ENCODE assay signal across 20 mouse cellular contexts in genomic region chr1:138388634-138389033, GRCm38 (mm10).
DNase-seq lines count a peak whose midpoint lies in the region; TF ChIP-seq lines count a peak whose summit lies in the region.
"Had no signal": no experiment of that assay in that cellular context is flagged by ENCODE, and none has a peak within 500 bp of the region (broad histone marks: within the 10 kb centered on the region; RNA-seq: fewer than 3 reads in every experiment).

No protein-coding gene starts in this region.

- H3K4me3 ChIP-seq in layer of hippocampus, adult 2 months: no peak overlapping the region
- H3K4me3 ChIP-seq: erythroblast, embryonic 14.5 days; heart, embryonic 10.5 days; limb, embryonic 10.5 days; megakaryocyte, embryonic 14.5 days; neural tube, embryonic 12.5 days had no signal

- intact Hi-C loops in heart, postnatal 10 days (cut with DNase I): no loop called here

- no peak overlapping the region for H3K27ac ChIP-seq in layer of hippocampus, adult 2 months
- H3K27ac ChIP-seq: heart, embryonic 10.5 days; limb, embryonic 10.5 days; neural tube, embryonic 12.5 days had no signal

- no peak for TF ChIP-seq CTCF in layer of hippocampus, adult 2 months (conservative IDR thresholded peaks at IDR 0.05)

- DNase-seq in heart, adult 11 months: peak; percentile 67
- DNase-seq in heart, postnatal 10 days: no peak
- DNase-seq in ovary, adult 18-20 months (ENCODE audit: low spot score): peak; percentile 4
- DNase-seq in ovary, postnatal 14 days (ENCODE audit: low spot score): no peak
- peak; percentile 23 to 47 for DNase-seq in layer of hippocampus, adult 2 months (ENCODE audit: low spot score in 2 of 2)
- no peak for DNase-seq in neural tube, embryonic 10.5 days (ENCODE audit: extremely low spot score, low spot score)
- no peak for DNase-seq in thymus, postnatal 14 days
- DNase-seq: adrenal gland, adult 8-10 months; cerebellum, adult 11 months; heart, postnatal 14 days; kidney, adult 2 months; kidney, postnatal 10 days; lung, adult 18-20 months; lung, postnatal 14 days; thymus, postnatal 25 days had no signal

Comparison
In these comparisons a context has a peak if more than half of its experiments do, and no peak if none do; other contexts are left out.
1. DNase-seq: peak in heart, adult 11 months (single experiment), ovary, adult 18-20 months (single experiment) and layer of hippocampus, adult 2 months (2 of 2); none in heart, postnatal 10 days (0 of 2), ovary, postnatal 14 days (single experiment), neural tube, embryonic 10.5 days (single experiment) and thymus, postnatal 14 days (single experiment).